Comparison of ENCODE assay signal across 9 mouse cellular contexts in the genomic region with DNA sequence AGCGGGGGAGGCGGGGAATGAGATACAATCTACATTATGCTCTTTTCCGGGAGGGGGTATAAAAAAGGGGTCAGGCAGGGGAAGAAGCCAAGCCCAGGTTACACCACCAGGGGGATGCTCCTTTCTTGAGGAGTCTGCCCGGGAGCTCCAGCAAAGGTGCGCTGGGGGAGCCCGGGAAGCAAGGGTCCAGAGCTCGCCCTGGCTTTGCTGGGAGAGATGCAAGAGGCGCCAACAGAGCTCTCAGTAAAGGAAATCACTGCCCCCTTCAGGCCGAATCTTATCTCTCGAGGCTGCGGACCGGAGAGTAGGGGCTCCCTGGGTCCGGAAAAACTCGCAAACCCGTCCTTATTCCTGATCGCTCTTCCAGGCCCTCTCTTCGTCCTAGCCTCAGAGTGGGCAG. TPM values are rescaled to one million over a fixed set of nuclear protein-coding genes. Genes with fewer than 3 reads are reported as not detected.
DNase-seq lines count a peak whose midpoint lies in the region; ATAC-seq lines count a peak whose summit lies in the region.
"Had no signal": no experiment of that assay in that cellular context is flagged by ENCODE, and none has a peak within 500 bp of the region (broad histone marks: within the 10 kb centered on the region; RNA-seq: fewer than 3 reads in every experiment).

No protein-coding gene starts in this region.

- peaks cover 21% of the 10 kb centered on the region; the same call in 1 of the 2 replicates for H3K4me1 ChIP-seq in heart, embryonic 12.5 days (replicated peaks)
- peaks cover 5% of the 10 kb centered on the region; the same call in 1 of the 2 replicates for H3K4me1 ChIP-seq in stomach, embryonic 14.5 days (ENCODE audit: control insufficient read depth, insufficient read depth, low read length)

- H3K4me3 ChIP-seq in heart, embryonic 12.5 days, result no peak overlapping the region
- H3K4me3 ChIP-seq in stomach, embryonic 14.5 days (ENCODE audit: low read depth, low read length), result no peak overlapping the region

- ATAC-seq in heart, embryonic 12.5 days (ENCODE audit: insufficient number of reproducible peaks, low FRiP score), result no peak
- peak; percentile 55 for ATAC-seq in frontal cortex, adult (ENCODE audit: low TSS enrichment)
- ATAC-seq in stomach, embryonic 14.5 days (ENCODE audit: insufficient number of reproducible peaks, insufficient read depth, low FRiP score, low read depth), result 0 out of 2 replicates have a peak, but pooled peaks have one; percentile 31

- H3K9ac ChIP-seq in heart, embryonic 12.5 days, result no peak overlapping the region
- H3K9ac ChIP-seq in stomach, embryonic 14.5 days (replicated peaks; ENCODE audit: low read depth, low read length), result no peak overlapping the region

- peaks cover 88% of the 10 kb centered on the region for H3K27me3 ChIP-seq in heart, embryonic 12.5 days (replicated peaks)
- peaks cover 44% of the 10 kb centered on the region for H3K27me3 ChIP-seq in stomach, embryonic 14.5 days (ENCODE audit: control insufficient read depth, insufficient read depth, low read length)

- no peaks in the 10 kb centered on the region for H3K9me3 ChIP-seq in heart, embryonic 12.5 days (replicated peaks)
- H3K9me3 ChIP-seq in stomach, embryonic 14.5 days (ENCODE audit: control insufficient read depth, low read depth, low read length), result no peaks in the 10 kb centered on the region

- H3K36me3 ChIP-seq in heart, embryonic 12.5 days, result no peaks in the 10 kb centered on the region
- no peaks in the 10 kb centered on the region for H3K36me3 ChIP-seq in stomach, embryonic 14.5 days (ENCODE audit: control insufficient read depth, insufficient read depth, low read length)

- peak overlapping the region; percentile 88; the same call in 1 of the 2 replicates for H3K4me2 ChIP-seq in heart, embryonic 12.5 days
- no peak overlapping the region for H3K4me2 ChIP-seq in stomach, embryonic 14.5 days (replicated peaks; ENCODE audit: low read depth, low read length)

- 3% methylated on average over 17 of the region's 17 CpGs for WGBS in heart, embryonic 12.5 days
- 5% methylated on average over 17 of the region's 17 CpGs for WGBS in stomach, embryonic 14.5 days

- no peak overlapping the region for H3K27ac ChIP-seq in heart, embryonic 12.5 days (ENCODE audit: poor library complexity, severe bottlenecking)
- H3K27ac ChIP-seq in stomach, embryonic 14.5 days (ENCODE audit: low read length), result no peak overlapping the region

- intact Hi-C loops in heart, postnatal 36 days (cut with DNase I), result no loop called here
- intact Hi-C loops in gastrocnemius, postnatal 36 days (cut with DNase I), result no loop called here

- no peak for DNase-seq in heart, postnatal 36 days
- peak; percentile 88 for DNase-seq in cerebellum, adult 9-11 months
- peak; percentile 64 to 86 for DNase-seq in layer of hippocampus, adult 18-20 months (ENCODE audit: low spot score in 2 of 2)
- DNase-seq in mesoderm, embryonic 11.5 days (ENCODE audit: low read depth, low spot score), result peak; percentile 58
- no peak for DNase-seq in gastrocnemius, postnatal 36 days

RNA-seq across cellular contexts. Expression of a gene that starts 1.8 kb away (rescaled TPM):
- 0.05 and 0.06 TPM in 2 replicates for polyA plus RNA-seq in heart, embryonic 12.5 days (2016; fragmentation: Nextera tagmentation; extraction: Ambion mirVana)
- not detected for total RNA-seq in heart, postnatal 36 days (2021)
- 100 to 1,000 TPM; 203 to 209 TPM for total RNA-seq in layer of hippocampus, adult 18-20 months (2021)
- polyA plus RNA-seq in stomach, embryonic 14.5 days (2014; fragmentation: Nextera tagmentation; extraction: Ambion mirVana), result 0.08 and 0.09 TPM in 2 replicates
- under 1 TPM in 1 of 2 experiments, not detected in 1; 0.08 TPM for total RNA-seq in gastrocnemius, postnatal 36 days (2021)
- total RNA-seq: CH12.LX had no signal

Comparison
In these comparisons a context has a peak if more than half of its experiments do, and no peak if none do; other contexts are left out.
1. DNase-seq: peak in cerebellum, adult 9-11 months (single experiment), layer of hippocampus, adult 18-20 months (2 of 2) and mesoderm, embryonic 11.5 days (single experiment); none in heart, postnatal 36 days (0 of 2) and gastrocnemius, postnatal 36 days (0 of 2).
2. RNA of a gene that starts 1.8 kb away (total RNA-seq): 203 to 209 TPM in layer of hippocampus, adult 18-20 months; 0.08 TPM in gastrocnemius, postnatal 36 days and not detected in heart, postnatal 36 days; every median in the first group is over 100 times any median in the second.